Mouse (Mus musculus): ENCODE data around the gene Ell2.

DNA sequence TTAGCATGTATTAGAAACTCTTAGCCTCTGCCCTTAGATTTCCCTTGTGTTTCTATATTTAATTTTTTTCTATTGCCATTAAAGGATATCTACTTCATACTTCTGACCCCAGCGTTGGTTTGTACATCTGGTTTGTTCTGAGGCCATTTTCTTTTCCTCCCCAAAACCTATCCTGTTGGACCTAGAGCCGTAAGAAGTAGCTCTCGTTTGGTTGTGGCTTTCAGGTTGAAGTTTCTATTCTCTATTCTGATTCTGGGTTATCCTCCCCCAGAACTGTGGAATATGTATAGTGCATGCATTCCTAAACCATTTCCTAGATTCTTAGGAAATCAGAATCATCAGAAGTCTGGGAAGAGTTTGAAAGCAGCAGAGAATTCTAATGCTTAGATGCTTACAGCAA is 34.6 kb downstream of the Ell2 start:
- no peak for TF ChIP-seq CTCF (IDR thresholded peaks at IDR 0.05; ENCODE audit: control insufficient read depth, insufficient read depth, insufficient replicate concordance, low read depth, low read length)
- TF ChIP-seq POLR2A (IDR thresholded peaks at IDR 0.05; ENCODE audit: control insufficient read depth, low read depth, low read length), result no peak
